Mouse (Mus musculus): Measurements from ENCODE around the gene Zar1l.
"Not testable (repeated sequence)": the region's sequence is repeated elsewhere in the genome, so short reads cannot be mapped to it uniquely, and the experiment has no call there.

Zar1l gene

DNA sequence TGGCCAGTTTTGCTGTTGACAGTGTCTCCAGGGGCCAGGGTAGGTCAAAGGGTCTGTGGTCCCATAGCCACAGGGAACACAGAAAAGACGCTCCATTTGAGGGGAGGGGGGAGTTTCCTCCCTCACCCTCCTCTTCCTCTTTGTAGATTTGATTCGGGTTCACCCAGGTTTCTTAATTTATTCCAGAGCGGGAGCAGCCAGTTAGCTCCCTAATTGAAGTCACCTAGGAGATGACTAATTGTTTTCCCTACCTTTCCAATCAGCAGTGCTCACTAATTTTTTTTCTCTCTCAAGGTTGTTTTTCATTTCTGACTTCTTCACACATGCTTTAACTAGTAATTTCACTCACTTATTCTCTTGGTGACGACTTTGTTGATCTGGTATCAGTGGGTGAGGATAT lies at the start of gene Zar1l:
Gene Zar1l (minus strand): TSS at position 101 of the 400 bp plus-strand sequence.
- in situ Hi-C loops (cut with MboI, MseI), result no loop called here

DNA sequence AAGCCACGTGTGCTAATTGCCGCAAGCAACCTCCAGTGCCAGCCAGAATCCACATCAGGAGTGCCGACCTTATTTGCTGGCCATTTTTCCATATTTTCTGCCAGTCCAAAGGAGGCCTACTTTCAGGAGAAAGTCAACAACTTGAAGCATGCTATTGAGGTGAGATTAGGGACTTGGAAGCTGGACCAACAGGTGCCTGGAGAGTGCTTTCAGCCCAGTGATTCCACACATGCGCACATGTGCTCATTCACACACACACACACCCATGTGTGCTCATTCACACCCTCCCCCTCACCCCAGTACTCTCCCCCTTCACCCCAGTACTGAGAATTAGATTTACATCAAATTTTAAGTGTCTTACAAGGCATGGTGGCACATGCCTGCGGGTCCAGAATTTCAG lies 49.0 kb upstream of the Zar1l start:
- in situ Hi-C loops (cut with MboI, MseI), result no loop called here

DNA sequence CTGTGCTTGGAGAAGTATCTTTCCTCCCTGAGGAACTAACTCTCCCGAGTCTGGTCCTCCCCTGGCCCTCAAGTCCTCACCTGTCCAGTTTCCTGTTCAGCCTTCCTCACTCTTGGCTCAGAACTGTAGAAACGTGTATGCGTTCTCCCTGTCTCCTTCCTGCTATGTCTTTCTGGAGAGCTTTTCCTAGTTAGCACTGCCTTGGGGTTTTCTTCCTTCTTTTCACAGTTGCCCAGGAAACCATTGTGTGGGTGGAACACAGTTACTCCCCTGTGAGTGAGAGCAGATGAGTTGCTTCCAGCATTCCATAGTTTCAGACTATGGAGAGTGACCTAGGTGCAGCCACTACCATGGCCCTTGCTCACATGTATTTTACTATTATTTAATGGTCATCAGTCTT lies 48.3 kb upstream of the Zar1l start:
- in situ Hi-C loops (cut with MboI, MseI), result no loop called here

DNA sequence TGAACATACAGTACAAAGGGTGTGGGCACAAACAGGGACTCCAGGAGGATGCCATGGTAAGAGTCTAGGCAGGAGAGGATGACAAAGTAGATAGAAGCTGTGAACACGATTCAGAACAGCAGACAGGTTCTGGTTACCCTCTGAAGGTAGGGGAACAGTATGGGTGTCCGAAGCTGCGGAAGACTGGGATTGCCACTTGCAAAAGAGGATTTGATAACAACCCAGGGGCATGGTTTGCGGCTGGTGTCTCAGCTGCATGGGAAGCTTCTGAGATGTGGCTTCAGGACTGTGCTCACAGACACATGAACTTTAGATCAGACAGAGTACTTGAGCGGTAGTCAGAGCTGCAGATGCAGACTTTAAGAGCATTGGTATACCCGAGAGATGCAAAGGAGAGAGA lies 46.5 kb upstream of the Zar1l start:
- in situ Hi-C loops (cut with MboI, MseI), result no loop called here

DNA sequence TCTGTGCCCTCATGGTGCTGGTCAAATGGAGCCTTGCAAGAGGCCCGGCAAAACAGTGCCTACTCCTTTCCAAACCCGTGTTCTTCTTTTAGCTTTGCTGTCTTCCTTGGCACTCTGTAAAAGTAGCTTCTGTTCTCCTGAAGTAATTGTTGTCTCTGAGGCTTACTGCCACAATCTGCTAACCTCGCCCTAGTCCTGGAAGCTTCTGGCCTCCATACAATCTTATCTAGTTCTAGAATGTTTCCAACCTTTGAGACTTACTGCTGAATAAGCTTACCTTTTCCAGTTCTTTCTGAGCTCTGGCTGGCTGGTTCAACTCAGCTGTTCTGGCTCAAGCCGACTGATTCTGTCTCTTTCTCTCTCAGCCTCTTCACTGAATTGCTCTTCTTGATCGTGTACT lies 43.8 kb upstream of the Zar1l start:
- in situ Hi-C loops (cut with MboI, MseI), result no loop called here

DNA sequence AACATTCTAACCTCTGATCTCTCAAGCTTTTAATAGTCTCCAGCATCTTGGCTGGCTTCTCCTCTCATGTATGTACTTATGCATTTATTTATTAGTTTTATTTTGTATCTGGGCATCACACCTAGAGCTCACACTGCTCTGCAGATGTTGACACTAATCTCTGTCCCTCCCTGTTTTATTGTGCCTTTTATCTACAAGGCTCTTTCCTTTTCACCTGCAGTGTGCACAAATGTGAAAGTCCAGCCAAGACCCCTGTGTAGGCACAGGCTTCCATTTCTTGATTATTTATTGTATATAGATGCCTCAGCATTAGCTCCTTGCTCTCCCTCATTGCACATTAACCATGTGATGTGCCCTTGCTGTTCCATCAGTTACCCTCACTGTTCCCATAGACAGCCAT lies 43.4 kb upstream of the Zar1l start:
- in situ Hi-C loops (cut with MboI, MseI), result no loop called here

DNA sequence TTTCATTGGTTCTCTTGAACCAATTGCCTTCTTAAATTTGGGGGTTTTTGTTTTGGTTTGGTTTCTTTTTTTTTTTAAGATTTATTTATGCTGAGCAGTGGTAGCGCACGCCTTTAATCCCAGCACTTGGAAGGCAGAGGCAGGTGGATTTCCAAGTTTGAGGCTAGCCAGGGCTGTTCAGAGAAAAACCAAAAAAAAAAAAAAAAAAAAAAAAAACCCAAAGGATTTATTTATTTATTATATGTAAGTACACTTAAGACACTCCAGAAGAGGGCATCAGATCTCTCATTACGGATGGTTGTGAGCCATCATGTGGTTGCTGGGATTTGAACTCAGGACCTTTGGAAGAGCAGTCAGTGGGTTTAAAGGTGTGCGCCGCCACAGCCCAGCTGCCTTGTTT lies 42.9 kb upstream of the Zar1l start:
- in situ Hi-C loops (cut with MboI, MseI), result no loop called here

DNA sequence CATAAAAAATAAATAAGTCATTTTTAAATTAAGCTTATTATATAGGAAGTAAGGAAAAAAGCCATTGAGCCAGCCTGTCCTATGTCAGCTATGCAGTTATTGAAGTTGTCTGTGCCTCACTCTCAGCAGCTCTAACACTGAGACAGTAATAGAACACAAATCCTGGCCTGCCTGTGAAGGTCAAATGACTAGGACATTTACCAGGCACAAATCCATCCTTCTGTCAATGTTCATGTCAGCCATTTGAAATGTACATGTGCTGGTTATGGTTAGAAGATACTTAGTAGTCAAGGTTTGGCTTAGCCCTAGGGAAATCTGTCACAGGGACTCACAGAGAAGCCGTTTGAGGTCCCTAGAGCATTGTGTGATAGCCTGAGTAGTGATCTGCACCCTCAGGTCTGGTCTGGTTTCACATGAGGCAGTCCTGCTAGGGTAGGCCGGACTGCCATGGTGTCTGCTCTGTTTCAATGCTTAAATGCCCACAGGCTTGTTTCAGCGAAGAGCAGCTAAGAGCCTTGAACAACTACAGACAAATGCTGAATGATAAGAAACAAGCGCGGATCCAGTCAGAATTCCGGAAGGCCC lies 41.6 kb upstream of the Zar1l start:
- in situ Hi-C loops (cut with MboI, MseI), result no loop called here

DNA sequence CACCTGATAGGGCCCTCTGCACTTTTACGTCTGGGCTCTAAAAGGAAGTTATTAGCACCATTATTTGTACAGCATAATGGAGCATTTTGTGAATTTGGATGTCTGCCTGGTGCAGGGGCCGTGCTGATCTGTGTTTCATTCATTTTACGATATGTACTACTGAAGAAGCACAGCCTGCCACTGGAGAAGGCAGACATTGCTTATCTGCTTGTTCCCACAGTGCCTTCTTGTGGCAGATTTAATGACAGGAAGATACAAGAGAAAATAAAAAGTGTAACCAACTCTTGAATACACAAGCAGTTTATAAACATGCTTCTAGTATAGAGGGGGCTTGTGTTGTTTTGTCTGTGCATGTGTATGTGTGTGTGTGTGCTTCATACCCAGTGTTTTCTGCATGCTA lies 33.7 kb upstream of the Zar1l start:
- in situ Hi-C loops (cut with MboI, MseI), result no loop called here

DNA sequence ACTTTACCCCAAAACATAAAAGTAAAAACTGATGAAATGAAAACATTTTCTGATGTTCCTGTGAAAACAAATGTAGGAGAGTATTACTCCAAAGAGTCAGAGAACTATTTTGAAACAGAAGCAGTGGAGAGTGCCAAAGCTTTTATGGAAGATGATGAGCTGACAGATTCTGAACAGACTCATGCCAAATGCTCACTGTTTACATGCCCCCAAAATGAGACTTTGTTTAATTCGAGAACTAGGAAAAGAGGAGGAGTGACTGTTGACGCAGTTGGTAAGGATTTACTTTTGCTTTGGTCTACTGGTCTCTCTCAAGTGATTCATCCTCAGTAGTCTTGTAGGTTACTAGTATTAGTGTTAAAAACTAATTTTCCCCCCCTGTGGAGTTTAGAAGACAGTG lies 25.2 kb upstream of the Zar1l start:
- in situ Hi-C loops (cut with MboI, MseI), result no loop called here

DNA sequence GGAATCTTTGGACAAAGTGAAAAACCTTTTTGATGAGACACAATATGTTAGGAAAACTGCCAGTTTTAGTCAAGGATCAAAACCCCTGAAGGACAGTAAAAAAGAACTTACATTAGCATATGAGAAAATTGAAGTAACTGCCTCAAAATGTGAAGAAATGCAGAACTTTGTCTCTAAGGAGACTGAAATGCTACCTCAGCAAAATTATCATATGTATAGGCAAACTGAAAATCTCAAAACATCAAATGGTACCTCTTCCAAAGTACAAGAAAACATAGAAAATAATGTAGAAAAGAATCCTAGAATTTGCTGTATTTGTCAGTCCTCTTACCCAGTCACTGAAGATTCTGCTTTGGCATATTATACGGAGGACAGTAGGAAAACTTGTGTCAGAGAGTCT lies 23.3 kb upstream of the Zar1l start:
- in situ Hi-C loops (cut with MboI, MseI), result no loop called here

DNA sequence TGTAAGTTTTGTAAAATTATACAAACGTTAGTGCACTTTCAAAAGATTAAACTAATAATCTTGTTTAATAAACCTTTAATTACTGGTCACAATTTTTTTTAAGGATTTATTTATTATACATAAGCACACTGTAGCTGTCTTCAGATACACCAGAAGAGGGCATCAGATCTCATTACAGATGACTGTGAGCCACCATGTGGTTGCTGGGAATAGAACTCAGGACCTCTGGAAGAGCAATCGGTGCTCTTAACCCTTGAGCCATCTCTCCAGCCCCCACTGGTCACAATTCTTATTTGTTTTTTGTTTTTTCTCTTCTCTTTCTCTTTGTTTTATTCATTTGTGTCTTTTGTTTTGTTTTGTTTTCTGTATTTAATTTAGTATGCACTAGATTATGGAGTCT lies 7.3 kb upstream of the Zar1l start:
- in situ Hi-C loops (cut with MboI, MseI), result no loop called here

DNA sequence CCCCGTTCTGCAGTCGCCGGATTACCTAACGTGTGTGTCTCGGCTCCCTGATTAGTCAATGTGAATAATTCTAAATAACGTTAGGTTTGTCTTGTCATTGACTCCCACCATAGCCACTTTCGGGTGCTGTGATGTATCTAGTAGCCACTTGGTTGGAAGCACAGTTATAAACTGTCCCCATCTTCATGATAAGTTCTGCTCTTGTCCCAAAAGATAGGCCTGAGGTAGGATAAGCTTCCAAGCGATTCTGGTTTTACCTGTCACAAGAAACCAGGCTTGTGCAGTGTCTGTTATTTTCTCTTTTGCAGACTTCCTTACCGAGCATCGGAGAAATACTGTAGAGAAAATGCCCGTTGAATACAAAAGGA lies 4.9 kb upstream of the Zar1l start:
- in situ Hi-C loops (cut with MboI, MseI), result loop anchor here (5.0 kb wide), 1 partner anchor 144 kb away; the partner anchor contains the start of gene N4bp2l2

DNA sequence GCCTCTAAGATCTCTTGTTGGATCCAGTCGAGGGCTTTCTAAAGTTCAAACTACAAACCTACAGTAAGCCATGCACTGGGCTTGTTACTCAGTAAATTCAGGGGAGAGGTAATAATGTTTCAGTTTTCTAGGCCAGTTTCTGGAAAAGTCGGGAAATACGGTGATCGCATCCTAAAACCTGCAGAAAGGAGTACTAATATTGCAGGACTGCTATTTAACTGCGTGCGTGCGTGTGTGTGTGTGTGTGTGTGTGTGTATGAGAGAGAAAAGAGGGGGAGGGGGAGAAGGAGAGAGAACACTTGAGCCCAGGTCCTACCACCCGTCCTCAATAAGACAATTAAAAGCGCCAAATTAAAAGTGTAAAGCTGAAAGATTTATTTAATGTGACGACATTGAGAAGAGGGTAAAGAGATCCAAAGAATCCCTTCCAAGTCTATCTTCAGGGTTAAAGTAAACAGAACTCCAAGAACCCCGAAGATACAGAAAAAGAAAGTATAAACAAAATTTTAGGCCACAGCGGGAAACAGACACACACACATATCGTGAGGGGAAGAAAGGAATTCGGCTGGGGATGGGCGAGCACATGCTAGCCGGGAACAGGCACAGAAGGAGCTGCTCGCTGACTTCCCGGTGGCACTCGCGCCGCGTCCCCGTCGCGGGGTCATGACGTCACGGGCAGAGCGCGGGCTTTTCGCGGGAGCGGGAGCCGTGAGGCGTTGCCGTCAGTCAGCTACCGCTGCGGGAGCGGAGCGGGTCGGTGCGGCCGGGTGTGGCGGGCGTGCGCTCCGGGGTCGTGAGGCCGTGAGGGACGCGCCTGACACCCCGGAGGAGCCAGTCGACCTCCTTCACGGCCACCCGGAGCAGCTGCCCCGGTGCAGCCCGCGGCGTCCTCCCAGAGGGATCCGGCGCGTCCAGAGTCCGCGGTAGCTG lies 4.2 kb upstream of the Zar1l start, which contains the start of gene Brca2:
Gene Brca2 (plus strand): TSS at position 694 of the 930 bp plus-strand sequence.
- in situ Hi-C loops (cut with MboI, MseI), result loop anchor here (5.0 kb wide), 1 partner anchor 145 kb away; the partner anchor contains the start of gene N4bp2l2

DNA sequence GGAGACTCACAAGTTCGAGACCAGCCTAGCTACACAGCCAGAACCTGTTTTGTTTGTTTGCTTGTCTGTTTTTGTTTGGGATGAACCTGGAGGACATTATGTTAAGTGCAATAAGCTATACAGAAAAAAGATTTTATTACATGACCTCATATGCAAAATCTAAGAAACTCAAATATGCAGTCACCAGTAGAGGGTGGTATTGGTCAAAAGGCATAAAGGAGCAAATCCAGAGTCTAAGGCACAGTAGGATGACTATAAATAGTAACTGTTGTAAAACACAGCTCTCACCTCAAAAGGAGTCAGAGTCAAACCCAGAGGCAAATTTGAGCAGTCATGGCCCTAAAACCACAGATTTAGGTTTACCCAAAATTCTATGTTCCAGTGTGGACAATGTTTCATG lies 1.6 kb upstream of the Zar1l start:
- in situ Hi-C loops (cut with MboI, MseI), result no loop called here

DNA sequence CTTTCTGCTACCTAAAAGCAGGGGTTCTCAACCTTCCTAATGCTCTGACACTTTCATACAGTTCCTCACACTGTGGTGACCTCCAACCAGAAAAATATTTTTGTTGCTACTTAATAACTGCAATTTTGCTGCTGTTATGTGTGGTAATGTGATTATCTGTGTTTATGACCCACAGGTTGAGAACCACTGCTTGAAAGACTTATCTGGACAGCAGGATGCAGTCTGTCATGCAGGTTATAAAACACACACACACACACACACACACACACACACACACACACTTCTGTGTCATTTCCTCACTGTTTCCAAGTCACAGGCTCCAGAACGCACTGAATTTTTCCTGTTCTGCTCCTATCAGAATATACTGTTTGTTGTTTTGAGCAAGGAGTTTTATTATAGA lies 3.9 kb downstream of the Zar1l start:
- in situ Hi-C loops (cut with MboI, MseI), result no loop called here

DNA sequence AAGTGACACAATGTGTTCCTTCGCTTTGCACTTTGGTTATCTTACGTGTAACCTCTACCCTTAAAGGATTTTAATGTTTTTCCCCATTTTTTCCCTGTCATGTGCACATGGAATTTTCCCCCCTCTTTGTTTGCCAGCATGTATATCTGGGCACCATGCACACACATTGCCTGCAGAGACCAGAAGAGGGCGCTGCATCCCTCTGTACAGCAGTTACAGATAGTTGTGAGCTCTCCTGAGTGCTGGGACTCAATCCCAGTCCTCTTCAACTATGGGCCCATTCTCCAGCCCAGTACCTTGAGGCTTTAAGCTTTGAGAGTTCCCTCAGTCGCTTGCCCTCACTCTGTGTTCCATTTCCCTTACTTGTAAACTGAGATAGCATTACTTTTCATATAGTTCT lies 4.7 kb downstream of the Zar1l start:
- in situ Hi-C loops (cut with MboI, MseI), result no loop called here

DNA sequence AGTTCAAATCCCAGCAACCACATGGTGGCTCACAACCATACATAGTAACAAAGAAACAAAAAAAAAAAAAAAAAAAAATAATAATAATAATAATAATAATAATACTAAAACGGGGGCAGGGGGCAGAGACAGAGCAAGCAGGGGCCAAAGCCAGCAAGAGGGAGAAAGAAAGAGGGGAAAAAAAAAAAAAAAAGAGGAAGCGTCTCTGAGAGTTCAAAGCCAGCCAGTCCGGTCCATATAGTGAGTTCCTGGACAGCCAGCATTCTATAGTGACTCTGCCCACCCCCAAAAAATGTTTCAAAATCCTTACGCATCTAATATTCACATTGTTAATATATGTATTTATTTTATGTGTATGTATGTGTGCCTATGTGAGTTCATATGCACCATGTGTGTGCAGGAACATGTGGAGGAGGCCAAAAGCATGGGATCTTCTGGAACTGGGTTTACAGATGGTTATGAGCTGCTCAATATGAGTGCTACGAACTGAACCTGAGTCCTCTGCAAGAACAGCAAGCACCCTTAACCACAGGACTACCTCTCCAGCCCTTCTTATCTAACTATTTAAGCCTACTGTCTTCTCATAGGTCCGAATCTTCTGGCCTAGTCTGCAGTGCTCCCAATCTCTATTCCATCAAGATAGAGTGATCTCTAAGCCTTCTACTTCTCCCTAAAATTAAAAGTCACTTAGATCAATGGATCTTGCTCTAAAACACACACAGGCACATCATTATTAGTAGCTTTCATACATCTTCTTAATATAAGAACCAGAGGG lies 7.3 kb downstream of the Zar1l start:
- in situ Hi-C loops (cut with MboI, MseI), result no loop called here

DNA sequence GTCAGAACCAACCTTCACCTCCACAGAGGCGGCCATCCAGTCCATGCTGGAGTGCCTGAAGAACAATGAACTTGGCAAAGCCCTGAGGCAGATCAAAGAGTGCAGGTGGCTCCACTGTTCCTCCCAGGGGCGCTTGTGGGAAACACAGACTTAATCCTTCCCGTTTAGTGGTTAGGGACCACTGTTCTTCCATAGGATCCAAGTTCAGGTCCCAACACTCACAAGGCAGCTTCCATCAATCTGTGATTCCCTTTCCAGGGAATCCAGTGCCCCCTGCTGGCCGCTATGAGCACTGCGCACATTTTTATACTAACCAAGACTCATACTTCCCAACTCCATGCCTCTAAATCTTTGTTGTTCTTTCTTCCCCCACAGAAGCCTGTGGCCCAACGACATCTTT lies 22.2 kb downstream of the Zar1l start:
- in situ Hi-C loops (cut with MboI, MseI), result no loop called here

DNA sequence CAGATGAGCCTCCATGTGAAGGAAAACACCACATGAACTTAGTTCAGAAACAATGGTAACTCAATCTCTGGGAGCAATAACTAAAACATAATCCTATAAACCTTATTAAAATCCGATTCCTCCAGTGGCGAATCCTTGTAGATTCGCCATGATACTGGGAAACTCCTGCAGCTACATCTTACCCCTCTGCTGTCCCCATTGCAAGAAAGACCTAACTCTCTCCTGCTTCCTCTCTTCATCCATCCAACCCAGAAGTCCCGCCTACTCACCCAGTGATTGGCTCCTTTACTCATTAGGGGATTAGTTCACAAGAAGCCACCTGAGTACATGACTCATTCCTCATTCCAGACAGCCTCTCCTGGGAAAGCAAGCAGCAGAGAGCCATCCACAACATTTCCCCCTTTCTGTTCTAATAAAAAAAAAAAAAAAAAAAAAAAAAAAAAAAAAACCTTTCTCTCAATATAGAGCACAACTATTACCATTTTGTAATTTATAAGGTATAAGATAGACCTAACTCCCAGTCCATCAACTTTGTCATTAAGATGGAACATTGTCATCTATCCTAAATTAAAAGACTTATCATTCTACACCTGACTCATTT lies 26.3 kb downstream of the Zar1l start:
- in situ Hi-C loops (cut with MboI, MseI), result not testable (repeated sequence)

DNA sequence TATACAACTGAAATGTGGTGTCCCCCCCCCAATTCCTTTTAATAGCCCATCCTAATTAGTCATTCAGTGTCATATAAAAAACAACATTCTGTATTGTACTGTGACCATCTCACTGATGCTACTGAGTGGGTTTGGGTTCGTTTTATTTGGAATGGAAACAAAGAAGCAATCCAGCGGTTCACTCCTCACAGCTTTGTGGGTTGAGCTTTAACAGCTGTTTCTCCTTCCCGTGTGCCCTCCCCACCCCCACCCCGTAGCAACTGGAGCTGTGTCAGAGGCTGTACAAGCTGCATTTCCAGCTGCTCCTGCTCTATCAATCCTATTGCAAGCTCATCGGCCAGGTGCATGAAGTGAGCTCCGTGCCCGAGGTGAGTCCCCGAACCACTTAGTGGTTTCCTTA lies 27.1 kb downstream of the Zar1l start:
- in situ Hi-C loops (cut with MboI, MseI), result no loop called here

DNA sequence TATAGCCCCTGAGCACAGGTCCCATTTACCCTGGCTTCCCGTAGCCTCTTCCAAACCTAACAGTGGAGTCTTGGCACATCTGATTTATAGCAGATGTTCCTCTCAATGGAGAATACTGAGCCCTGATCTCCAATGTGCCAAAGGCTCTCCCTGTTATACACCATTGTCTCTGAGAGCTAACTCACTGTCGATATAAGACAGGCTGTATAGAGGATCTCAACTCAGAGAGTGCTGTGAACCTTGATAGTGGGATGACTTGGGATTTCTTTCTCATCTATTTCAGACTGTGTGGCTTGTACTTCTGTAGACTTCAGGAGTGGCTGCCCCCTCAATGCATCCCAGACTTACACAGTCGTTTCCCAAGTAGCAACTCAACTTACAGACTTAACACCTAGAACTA lies 27.7 kb downstream of the Zar1l start:
- in situ Hi-C loops (cut with MboI, MseI), result no loop called here
